Mouse (Mus musculus): ENCODE data around the gene Havcr1. TPM values are rescaled to one million over a fixed set of nuclear protein-coding genes. Genes with fewer than 3 reads are reported as not detected.
"Not testable (repeated sequence)": the region's sequence is repeated elsewhere in the genome, so short reads cannot be mapped to it uniquely, and the experiment has no call there.

Gene Havcr1
- not detected in 2 replicates for polyA plus RNA-seq (2016; fragmentation: Nextera tagmentation; extraction: Ambion mirVana)

- not testable (repeated sequence) for H3K9ac ChIP-seq; H3K4me1 ChIP-seq; H3K27me3 ChIP-seq; H3K36me3 ChIP-seq; H3K27ac ChIP-seq; H3K9me3 ChIP-seq; ATAC-seq (ENCODE audit: insufficient number of reproducible peaks, insufficient read depth, low FRiP score, low TSS enrichment); H3K4me3 ChIP-seq; H3K4me2 ChIP-seq (replicated peaks)
- 91% methylated on average over 1 of the region's 1 CpGs for WGBS
Measured at GRCm38 (mm10) chr11:46735076-46735475, at the start of gene Havcr1. Gene Havcr1 (plus strand): TSS chr11:46735080.

GRCm38 (mm10) chr11:46690136-46690535, 44.7 kb upstream of the Havcr1 start:
- H3K4me3 ChIP-seq: no peak overlapping the region
- no peak overlapping the region for H3K9ac ChIP-seq
- ATAC-seq (ENCODE audit: insufficient number of reproducible peaks, insufficient read depth, low FRiP score, low TSS enrichment): no peak
- H3K27ac ChIP-seq: no peak overlapping the region
- no peak overlapping the region for H3K4me2 ChIP-seq (replicated peaks)
- 87% methylated on average over 2 of the region's 2 CpGs for WGBS
- no peaks in the 10 kb centered on the region for H3K9me3 ChIP-seq
- no peaks in the 10 kb centered on the region for H3K36me3 ChIP-seq
- no peaks in the 10 kb centered on the region for H3K4me1 ChIP-seq
- H3K27me3 ChIP-seq: no peaks in the 10 kb centered on the region

- WGBS: 78% methylated on average over 2 of the region's 2 CpGs
- not testable (repeated sequence) for H3K36me3 ChIP-seq; H3K27ac ChIP-seq; H3K4me1 ChIP-seq; ATAC-seq (ENCODE audit: insufficient number of reproducible peaks, insufficient read depth, low FRiP score, low TSS enrichment); H3K4me3 ChIP-seq; H3K27me3 ChIP-seq; H3K9ac ChIP-seq; H3K4me2 ChIP-seq (replicated peaks); H3K9me3 ChIP-seq
Measured at GRCm38 (mm10) chr11:46695849-46696248, 39.0 kb upstream of the Havcr1 start.

GRCm38 (mm10) chr11:46697433-46698277, 37.2 kb upstream of the Havcr1 start:
- no peaks in the 10 kb centered on the region for H3K27me3 ChIP-seq
- ATAC-seq (ENCODE audit: insufficient number of reproducible peaks, insufficient read depth, low FRiP score, low TSS enrichment): no peak
- no peak overlapping the region for H3K27ac ChIP-seq
- H3K9ac ChIP-seq: no peak overlapping the region
- H3K36me3 ChIP-seq: no peaks in the 10 kb centered on the region
- no peak overlapping the region for H3K4me2 ChIP-seq (replicated peaks)
- WGBS: 83% methylated on average over 5 of the region's 5 CpGs
- no peaks in the 10 kb centered on the region for H3K9me3 ChIP-seq
- H3K4me3 ChIP-seq: no peak overlapping the region
- H3K4me1 ChIP-seq: no peaks in the 10 kb centered on the region

- Histone ChIP-seq H3K36me3 (no peaks in the 10 kb centered on the region), H3K4me2 (replicated peaks) (no peak overlapping the region), H3K9me3 (no peaks in the 10 kb centered on the region), H3K27me3 (no peaks in the 10 kb centered on the region), H3K9ac (no peak overlapping the region), H3K4me3 (no peak overlapping the region), H3K27ac (no peak overlapping the region), H3K4me1 (no peaks in the 10 kb centered on the region)
- ATAC-seq (ENCODE audit: insufficient number of reproducible peaks, insufficient read depth, low FRiP score, low TSS enrichment): no peak
- WGBS: 77% methylated on average over 6 of the region's 6 CpGs
Measured at GRCm38 (mm10) chr11:46698278-46698655, 36.6 kb upstream of the Havcr1 start.

- Histone ChIP-seq H3K9me3 (no peaks in the 10 kb centered on the region), H3K36me3 (no peaks in the 10 kb centered on the region), H3K27ac (no peak overlapping the region), H3K9ac (no peak overlapping the region), H3K4me1 (no peaks in the 10 kb centered on the region), H3K4me3 (no peak overlapping the region), H3K4me2 (replicated peaks) (no peak overlapping the region), H3K27me3 (no peaks in the 10 kb centered on the region)
- 85% methylated on average over 5 of the region's 5 CpGs for WGBS
- no peak for ATAC-seq (ENCODE audit: insufficient number of reproducible peaks, insufficient read depth, low FRiP score, low TSS enrichment)
Measured at GRCm38 (mm10) chr11:46698830-46699229, 36.0 kb upstream of the Havcr1 start.

GRCm38 (mm10) chr11:46706664-46707356, 28.1 kb upstream of the Havcr1 start, which contains the start of gene Timd2:
Gene Timd2 (minus strand): TSS chr11:46707061.
- no peaks in the 10 kb centered on the region for H3K9me3 ChIP-seq
- no peak within 1 kb of the TSS for H3K4me2 ChIP-seq (replicated peaks)
- H3K36me3 ChIP-seq: no peaks in the 10 kb centered on the region
- 67% methylated on average over 6 of the region's 6 CpGs for WGBS
- no peak within 1 kb of the TSS for H3K9ac ChIP-seq
- H3K27ac ChIP-seq: no peak within 1 kb of the TSS
- no peaks in the 10 kb centered on the region for H3K27me3 ChIP-seq
- no peak for ATAC-seq (ENCODE audit: insufficient number of reproducible peaks, insufficient read depth, low FRiP score, low TSS enrichment)
- no peaks in the 10 kb centered on the region for H3K4me1 ChIP-seq
- H3K4me3 ChIP-seq: no peak within 1 kb of the TSS

GRCm38 (mm10) chr11:46731541-46732070, 3.3 kb upstream of the Havcr1 start:
- no peak overlapping the region for H3K27ac ChIP-seq
- no peaks in the 10 kb centered on the region for H3K36me3 ChIP-seq
- H3K27me3 ChIP-seq: no peaks in the 10 kb centered on the region
- no peaks in the 10 kb centered on the region for H3K9me3 ChIP-seq
- H3K4me2 ChIP-seq (replicated peaks): no peak overlapping the region
- no peak overlapping the region for H3K4me3 ChIP-seq
- no peak for ATAC-seq (ENCODE audit: insufficient number of reproducible peaks, insufficient read depth, low FRiP score, low TSS enrichment)
- 84% methylated on average over 11 of the region's 11 CpGs for WGBS
- no peak overlapping the region for H3K9ac ChIP-seq
- no peaks in the 10 kb centered on the region for H3K4me1 ChIP-seq

- no peak for ATAC-seq (ENCODE audit: insufficient number of reproducible peaks, insufficient read depth, low FRiP score, low TSS enrichment)
Measured at GRCm38 (mm10) chr11:46733242-46733789, 1.6 kb upstream of the Havcr1 start.

GRCm38 (mm10) chr11:46734617-46735016, 263 bp upstream of the Havcr1 start:
- H3K4me3 ChIP-seq: no peak overlapping the region
- no peak overlapping the region for H3K27ac ChIP-seq
- H3K36me3 ChIP-seq: no peaks in the 10 kb centered on the region
- H3K4me1 ChIP-seq: no peaks in the 10 kb centered on the region
- no peak for ATAC-seq (ENCODE audit: insufficient number of reproducible peaks, insufficient read depth, low FRiP score, low TSS enrichment)
- H3K4me2 ChIP-seq (replicated peaks): no peak overlapping the region
- H3K9me3 ChIP-seq: no peaks in the 10 kb centered on the region
- H3K27me3 ChIP-seq: no peaks in the 10 kb centered on the region
- 36% methylated on average over 1 of the region's 1 CpGs for WGBS
- no peak overlapping the region for H3K9ac ChIP-seq

More at GRCm38 (mm10) chr11:46733242-46733789, 1.6 kb upstream of the Havcr1 start:
- 57% methylated on average over 6 of the region's 6 CpGs for WGBS
- H3K36me3 ChIP-seq: no peaks in the 10 kb centered on the region
- no peaks in the 10 kb centered on the region for H3K4me1 ChIP-seq
- H3K4me2 ChIP-seq (replicated peaks): no peak overlapping the region
- H3K9me3 ChIP-seq: no peaks in the 10 kb centered on the region
- H3K9ac ChIP-seq: no peak overlapping the region
- H3K27me3 ChIP-seq: no peaks in the 10 kb centered on the region
- H3K27ac ChIP-seq: no peak overlapping the region
- H3K4me3 ChIP-seq: no peak overlapping the region

- H3K36me3 ChIP-seq: no peaks in the 10 kb centered on the region
Measured at GRCm38 (mm10) chr11:46739501-46739900, 4.6 kb downstream of the Havcr1 start.

More at GRCm38 (mm10) chr11:46739501-46739900, 4.6 kb downstream of the Havcr1 start:
- Histone ChIP-seq H3K9ac (no peak overlapping the region), H3K27me3 (no peaks in the 10 kb centered on the region), H3K9me3 (no peaks in the 10 kb centered on the region), H3K4me1 (no peaks in the 10 kb centered on the region), H3K4me2 (replicated peaks) (no peak overlapping the region), H3K4me3 (no peak overlapping the region), H3K27ac (no peak overlapping the region)
- WGBS: 82% methylated on average over 4 of the region's 4 CpGs
- ATAC-seq (ENCODE audit: insufficient number of reproducible peaks, insufficient read depth, low FRiP score, low TSS enrichment): no peak
